Mouse (Mus musculus) left cerebral cortex, adult 2 months (tissue): Measurements from ENCODE around the gene Lcmt1. TPM values are rescaled to one million over a fixed set of nuclear protein-coding genes. Genes with fewer than 3 reads are reported as not detected.
A peak's percentile ranks its signal among the peaks of the same experiment; 100 is the strongest.

Experiments
- DNase-seq, 2 experiments: peaks; one replicate each; pipeline ENCODE4 v3.0.0; 2021 to 2022; ENCODE audit warnings: low spot score in 2 of 2, mixed read lengths in 1 of 2; ENCODE audit errors: extremely low spot score in 1 of 2
- H3K27ac ChIP-seq: fragments of 200-600 bp; 2 replicates; pipeline ENCODE4 v1.8.1; 2022
- H3K4me3 ChIP-seq: fragments of 200-600 bp; 2 replicates; pipeline ENCODE4 v1.8.1; 2022
- CTCF ChIP-seq: fragments of 200-600 bp; IDR thresholded peaks from 2 replicates; pipeline ENCODE4 v1.8.1; 2022; ENCODE audit warnings: antibody characterized with exemption, mild to moderate bottlenecking, moderate library complexity
- intact Hi-C: fragments of 180-260 bp; cut with DNase I; formaldehyde crosslinking; loops from one replicate; pipeline ENCODE4 v1.15.1; 2025
- total RNA-seq, 2 experiments: library from RNA; stranded (reverse); gene quantifications; 2 replicates each; pipeline ENCODE4 v1.2.3; 2021

Lcmt1 gene
- total RNA-seq, 2 experiments from 2014 or later: 82.1 to 88.2 TPM

DNA sequence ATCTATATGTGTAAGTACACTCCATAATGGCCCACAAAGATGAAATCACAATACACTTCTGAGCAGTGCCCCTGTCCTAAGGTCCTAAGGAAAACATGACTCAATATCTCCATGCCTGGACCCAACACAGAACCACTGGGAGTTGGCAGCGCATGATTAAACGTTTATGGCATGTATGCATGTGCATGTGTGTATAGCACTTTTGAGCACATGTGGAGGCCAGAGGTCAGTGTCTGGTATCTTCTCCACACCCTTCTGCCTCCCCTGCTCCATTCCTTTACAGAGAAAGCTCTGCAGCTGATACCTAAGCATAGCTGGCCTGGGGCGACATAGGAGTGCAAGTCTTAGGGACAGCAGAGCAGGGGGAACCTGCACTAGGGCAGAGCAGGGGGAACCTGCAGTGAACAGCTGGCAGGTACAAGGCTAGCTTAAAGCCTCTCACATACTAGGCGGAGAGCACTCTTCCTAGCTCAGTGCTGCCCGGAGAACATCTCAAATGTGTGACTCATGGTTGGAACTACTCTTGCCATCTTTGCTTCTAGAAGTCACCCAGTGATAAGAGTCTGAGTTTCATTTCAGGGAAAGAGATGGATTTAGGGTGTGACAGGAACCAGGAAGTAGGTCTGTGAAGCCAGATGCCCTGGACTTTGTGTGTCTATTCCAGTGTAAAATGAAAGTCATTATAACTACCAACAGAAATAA is 25.4 kb upstream of the Lcmt1 start:
- intact Hi-C loops: no loop called here

GRCm38 (mm10) chr7:123345041-123345544 is 24.5 kb upstream of the Lcmt1 start:
- TF ChIP-seq CTCF: no peak
- intact Hi-C loops: no loop called here
- no peak for DNase-seq
- H3K27ac ChIP-seq: no peak overlapping the region
- no peak overlapping the region for H3K4me3 ChIP-seq

More for the DNA sequence above, 25.4 kb upstream of the Lcmt1 start:
- Histone ChIP-seq H3K27ac (no peak overlapping the region), H3K4me3 (no peak overlapping the region)
- no peak for DNase-seq
- TF ChIP-seq CTCF: no peak

DNA sequence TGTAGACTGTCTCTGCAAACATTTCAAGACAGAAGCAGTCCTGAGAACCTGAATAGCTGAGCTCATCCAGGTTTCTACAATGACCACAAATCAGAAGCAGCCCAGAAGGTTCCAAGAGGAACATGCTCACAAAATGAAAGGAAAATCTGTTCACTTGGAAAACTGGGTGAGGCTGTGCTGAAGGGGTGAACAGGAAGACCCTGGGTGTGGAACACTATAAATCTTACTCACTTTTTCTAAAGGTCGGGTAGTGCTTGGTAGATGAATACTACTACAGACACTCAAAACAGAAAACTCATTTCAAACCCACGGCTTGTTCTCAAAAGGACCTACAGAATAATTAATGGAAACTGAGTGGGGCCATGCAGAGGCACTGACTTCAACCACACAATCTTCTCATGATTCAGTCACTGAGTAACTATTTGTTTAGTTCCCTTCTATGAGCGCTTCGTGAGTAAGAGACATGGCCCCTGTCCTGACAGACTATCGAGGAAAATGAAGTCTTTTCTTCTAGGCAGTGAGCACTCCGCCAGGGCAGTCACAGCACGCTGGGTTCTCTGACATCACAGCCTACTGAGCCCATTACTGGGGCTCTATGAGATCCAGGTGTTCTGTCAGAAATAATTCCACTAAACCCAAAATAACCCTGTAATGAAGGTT is 22.8 kb upstream of the Lcmt1 start:
- intact Hi-C loops: no loop called here
- Histone ChIP-seq H3K27ac (no peak overlapping the region), H3K4me3 (no peak overlapping the region)
- no peak for TF ChIP-seq CTCF
- DNase-seq: no peak

DNA sequence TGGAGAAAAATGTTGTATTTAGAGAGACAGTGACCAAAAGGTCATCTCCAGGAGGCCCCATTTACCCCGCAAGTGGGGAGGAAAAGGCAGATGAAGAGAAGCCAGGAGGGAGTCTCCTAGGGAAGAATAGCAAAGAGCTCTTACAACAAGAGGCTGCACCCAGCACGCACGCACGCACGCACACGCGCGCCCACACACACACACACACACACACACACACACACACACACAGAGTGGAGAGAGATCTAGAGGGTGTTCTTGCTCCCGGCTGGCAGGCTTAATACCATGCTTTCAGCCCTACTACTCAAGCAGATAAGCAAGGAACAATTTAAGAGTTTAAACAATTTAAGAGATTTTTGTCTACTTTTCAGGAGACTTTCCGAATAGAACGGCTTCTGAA is 19.8 kb upstream of the Lcmt1 start:
- Histone ChIP-seq H3K27ac (no peak overlapping the region), H3K4me3 (no peak overlapping the region)
- no peak for TF ChIP-seq CTCF
- intact Hi-C loops: no loop called here
- DNase-seq: no peak

- H3K4me3 ChIP-seq: no peak overlapping the region
- no peak for TF ChIP-seq CTCF
- DNase-seq: peak in 1 of 2 experiments; percentile 22
- H3K27ac ChIP-seq: no peak overlapping the region
- intact Hi-C loops: no loop called here
Measured at GRCm38 (mm10) chr7:123350243-123350642, 19.3 kb upstream of the Lcmt1 start.

DNA sequence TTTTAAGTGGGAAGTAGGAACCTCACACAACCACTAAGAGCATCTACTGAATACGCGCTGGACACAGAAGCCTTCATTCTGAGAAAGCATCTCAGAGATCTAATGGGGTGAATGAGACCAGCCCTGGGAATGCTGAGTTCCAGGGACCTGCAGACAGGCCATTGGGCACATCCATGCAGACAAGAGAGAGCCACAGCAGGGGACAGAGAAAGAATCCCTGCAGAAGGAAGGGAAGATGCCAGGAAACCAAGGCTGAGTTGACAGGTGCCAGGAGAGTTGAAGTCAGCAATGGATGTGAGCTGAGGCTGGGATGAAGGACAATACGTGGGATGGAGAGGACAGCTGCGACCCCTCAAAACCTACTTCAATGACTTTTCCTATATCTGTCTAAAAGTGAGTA is 16.5 kb upstream of the Lcmt1 start:
- no peak overlapping the region for H3K4me3 ChIP-seq
- H3K27ac ChIP-seq: no peak overlapping the region
- DNase-seq: no peak
- no peak for TF ChIP-seq CTCF
- intact Hi-C loops: no loop called here

- TF ChIP-seq CTCF: no peak
- intact Hi-C loops: no loop called here
- Histone ChIP-seq H3K27ac (no peak overlapping the region), H3K4me3 (no peak overlapping the region)
- DNase-seq: no peak
Measured at GRCm38 (mm10) chr7:123353879-123354278, 15.7 kb upstream of the Lcmt1 start.

- Histone ChIP-seq H3K4me3 (no peak overlapping the region), H3K27ac (no peak overlapping the region)
- TF ChIP-seq CTCF: no peak
- intact Hi-C loops: no loop called here
- DNase-seq: no peak
Measured at GRCm38 (mm10) chr7:123354392-123354791, 15.2 kb upstream of the Lcmt1 start.

- Histone ChIP-seq H3K4me3 (no peak overlapping the region), H3K27ac (no peak overlapping the region)
- no peak for TF ChIP-seq CTCF
- DNase-seq: no peak
- intact Hi-C loops: no loop called here
Measured at GRCm38 (mm10) chr7:123354851-123355250, 14.7 kb upstream of the Lcmt1 start.

- no peak for DNase-seq
- TF ChIP-seq CTCF: no peak
- no peak overlapping the region for H3K4me3 ChIP-seq
- intact Hi-C loops: no loop called here
- no peak overlapping the region for H3K27ac ChIP-seq
Measured at GRCm38 (mm10) chr7:123356158-123356557, 13.4 kb upstream of the Lcmt1 start.

GRCm38 (mm10) chr7:123359101-123359500 is 10.5 kb upstream of the Lcmt1 start:
- intact Hi-C loops: no loop called here
- TF ChIP-seq CTCF: no peak
- Histone ChIP-seq H3K4me3 (no peak overlapping the region), H3K27ac (no peak overlapping the region)
- DNase-seq: no peak

DNA sequence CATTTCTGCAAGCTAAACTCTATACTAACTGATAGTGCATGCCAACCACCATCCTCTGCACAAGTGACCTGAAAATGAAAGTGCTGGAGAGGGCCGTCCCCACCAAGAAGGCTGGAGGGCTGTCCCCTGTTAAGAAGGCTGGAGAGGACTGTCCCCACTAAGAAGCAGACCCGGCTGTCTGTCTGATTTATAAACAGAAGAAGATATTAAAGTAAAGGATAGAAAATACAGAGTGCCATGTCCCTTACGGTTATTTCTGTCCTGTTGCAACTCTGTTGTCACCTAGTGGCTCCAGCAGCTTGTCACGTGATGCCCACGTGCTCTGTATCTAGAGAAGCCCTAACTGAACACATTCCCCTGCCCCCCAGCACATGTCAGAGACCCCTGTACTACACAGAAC is 9.4 kb upstream of the Lcmt1 start:
- H3K4me3 ChIP-seq: no peak overlapping the region
- intact Hi-C loops: loop anchor here (5.0 kb wide), 1 partner anchor 33 kb away; no protein-coding TSS in a partner anchor
- TF ChIP-seq CTCF: no peak

More for the DNA sequence above, 9.4 kb upstream of the Lcmt1 start:
- no peak for DNase-seq
- H3K27ac ChIP-seq: no peak overlapping the region
